Mouse (Mus musculus) hindbrain, embryonic 12.5 days (tissue): ENCODE measurements around the gene Gm5294. TPM values are rescaled to one million over a fixed set of nuclear protein-coding genes. Genes with fewer than 3 reads are reported as not detected.

Experiments
- ATAC-seq: fragments of 200-750 bp; cut with Nextera tagmentation; 2 replicates; pipeline ENCODE4 v1.8.0; 2017; ENCODE audit warnings: moderate TSS enrichment; ENCODE audit not compliant: low FRiP score
- H3K27ac ChIP-seq: fragments of 300-500 bp; sonication (generic); 2 replicates; pipeline ENCODE4 v1.5.1; 2016; ENCODE audit warnings: mild to moderate bottlenecking
- H3K27me3 ChIP-seq: fragments of 300-500 bp; sonication (generic); 2 replicates; pipeline ENCODE4 v1.6.1; 2016; ENCODE audit warnings: mild to moderate bottlenecking
- H3K36me3 ChIP-seq: fragments of 300-500 bp; sonication (generic); 2 replicates; pipeline ENCODE4 v1.6.1; 2016; ENCODE audit warnings: mild to moderate bottlenecking
- H3K4me1 ChIP-seq: fragments of 300-500 bp; sonication (generic); 2 replicates; pipeline ENCODE4 v1.6.1; 2016
- H3K4me2 ChIP-seq: fragments of 300-500 bp; sonication (generic); replicated peaks from 2 replicates; pipeline ENCODE4 v1.6.1; 2016; ENCODE audit warnings: mild to moderate bottlenecking
- H3K4me3 ChIP-seq: fragments of 300-500 bp; sonication (generic); 2 replicates; pipeline ENCODE4 v1.5.1; 2016; ENCODE audit warnings: mild to moderate bottlenecking
- H3K9ac ChIP-seq: fragments of 300-500 bp; sonication (generic); 2 replicates; pipeline ENCODE4 v1.6.1; 2016; ENCODE audit warnings: mild to moderate bottlenecking, moderate library complexity
- H3K9me3 ChIP-seq: fragments of 300-500 bp; sonication (generic); replicated peaks from 2 replicates; pipeline ENCODE4 v1.6.1; 2016; ENCODE audit warnings: mild to moderate bottlenecking
- WGBS: fragments of 180-500 bp; shearing (Covaris S2); methylation state at CpG from one replicate; pipeline ENCODE4 v1.1.7; 2016; 5-methylcytosine and 5-hydroxymethylcytosine counted together
- polyA plus RNA-seq: library from polyadenylated mRNA; unstranded; fragments of >200 nt; fragmentation: Nextera tagmentation; extraction: Ambion mirVana; gene quantifications from 2 replicates; pipeline ENCODE4 v1.2.1, GENCODE M21; 2016

Gm5294 gene
- polyA plus RNA-seq, 1 experiment from 2014 or later = 0.46 TPM

GRCm38 (mm10) chr5:138850462-138850844 lies 30.6 kb downstream of the Gm5294 start:
- H3K4me1 ChIP-seq = peaks cover 4% of the 10 kb centered on the region; the same call in 1 of the 2 replicates
- H3K27ac ChIP-seq = no peak overlapping the region
- H3K4me3 ChIP-seq = no peak overlapping the region
- 0 out of 2 replicates have a peak, but pooled peaks cover 7% of the 10 kb centered on the region for H3K27me3 ChIP-seq
- H3K4me2 ChIP-seq = no peak overlapping the region
- H3K9ac ChIP-seq = no peak overlapping the region
- ATAC-seq = no peak
- H3K9me3 ChIP-seq = no peaks in the 10 kb centered on the region
- H3K36me3 ChIP-seq = no peaks in the 10 kb centered on the region
- 86% methylated on average over 5 of the region's 5 CpGs for WGBS

- no peak for ATAC-seq
- 0 out of 2 replicates have a peak, but pooled peaks cover 7% of the 10 kb centered on the region for H3K27me3 ChIP-seq
- H3K9ac ChIP-seq = no peak overlapping the region
- WGBS = 96% methylated on average over 5 of the region's 5 CpGs
- no peak overlapping the region for H3K4me3 ChIP-seq
- H3K4me2 ChIP-seq = no peak overlapping the region
- H3K36me3 ChIP-seq = no peaks in the 10 kb centered on the region
- H3K4me1 ChIP-seq = peaks cover 4% of the 10 kb centered on the region; the same call in 1 of the 2 replicates
- no peak overlapping the region for H3K27ac ChIP-seq
- no peaks in the 10 kb centered on the region for H3K9me3 ChIP-seq
Observed at GRCm38 (mm10) chr5:138851296-138851780, 31.5 kb downstream of the Gm5294 start.

- peaks cover 4% of the 10 kb centered on the region; the same call in 1 of the 2 replicates for H3K4me1 ChIP-seq
- WGBS = 67% methylated on average over 4 of the region's 4 CpGs
Observed at GRCm38 (mm10) chr5:138852151-138852550, 32.3 kb downstream of the Gm5294 start.

GRCm38 (mm10) chr5:138853349-138853748 lies 33.5 kb downstream of the Gm5294 start:
- H3K4me2 ChIP-seq = no peak overlapping the region
- no peak for ATAC-seq
- no peaks in the 10 kb centered on the region for H3K9me3 ChIP-seq
- no peaks in the 10 kb centered on the region for H3K4me1 ChIP-seq
- no peaks in the 10 kb centered on the region for H3K27me3 ChIP-seq
- no peak overlapping the region for H3K27ac ChIP-seq
- WGBS = 72% methylated on average over 2 of the region's 2 CpGs
- H3K36me3 ChIP-seq = no peaks in the 10 kb centered on the region
- no peak overlapping the region for H3K4me3 ChIP-seq
- H3K9ac ChIP-seq = no peak overlapping the region

More at GRCm38 (mm10) chr5:138852151-138852550, 32.3 kb downstream of the Gm5294 start:
- Histone ChIP-seq H3K36me3 (no peaks in the 10 kb centered on the region), H3K9me3 (no peaks in the 10 kb centered on the region), H3K9ac (no peak overlapping the region), H3K4me2 (no peak overlapping the region), H3K27me3 (0 out of 2 replicates have a peak, but pooled peaks cover under 1% of the 10 kb centered on the region), H3K27ac (no peak overlapping the region), H3K4me3 (no peak overlapping the region)
- ATAC-seq = no peak

- H3K4me2 ChIP-seq = no peak overlapping the region
Observed at GRCm38 (mm10) chr5:138857010-138857617, 37.2 kb downstream of the Gm5294 start.

GRCm38 (mm10) chr5:138857811-138858251 lies 38.0 kb downstream of the Gm5294 start:
- WGBS = 62% methylated on average over 13 of the region's 13 CpGs
- no peaks in the 10 kb centered on the region for H3K9me3 ChIP-seq
- H3K9ac ChIP-seq = no peak overlapping the region
- H3K4me1 ChIP-seq = no peaks in the 10 kb centered on the region
- no peaks in the 10 kb centered on the region for H3K27me3 ChIP-seq
- no peak overlapping the region for H3K27ac ChIP-seq
- H3K36me3 ChIP-seq = no peaks in the 10 kb centered on the region
- ATAC-seq = no peak
- no peak overlapping the region for H3K4me3 ChIP-seq
- no peak overlapping the region for H3K4me2 ChIP-seq

More at GRCm38 (mm10) chr5:138857010-138857617, 37.2 kb downstream of the Gm5294 start:
- no peak overlapping the region for H3K9ac ChIP-seq
- no peak overlapping the region for H3K4me3 ChIP-seq
- H3K27me3 ChIP-seq = no peaks in the 10 kb centered on the region
- H3K36me3 ChIP-seq = no peaks in the 10 kb centered on the region
- no peak overlapping the region for H3K27ac ChIP-seq
- no peaks in the 10 kb centered on the region for H3K9me3 ChIP-seq
- 38% methylated on average over 9 of the region's 9 CpGs for WGBS
- H3K4me1 ChIP-seq = no peaks in the 10 kb centered on the region
- peak; percentile 56 for ATAC-seq

GRCm38 (mm10) chr5:138863681-138864146 lies 43.8 kb downstream of the Gm5294 start:
- no peak for ATAC-seq

GRCm38 (mm10) chr5:138864166-138864565 lies 44.3 kb downstream of the Gm5294 start:
- no peak overlapping the region for H3K27ac ChIP-seq
- H3K27me3 ChIP-seq = no peaks in the 10 kb centered on the region
- no peak overlapping the region for H3K4me3 ChIP-seq
- H3K36me3 ChIP-seq = no peaks in the 10 kb centered on the region
- no peak overlapping the region for H3K4me2 ChIP-seq
- no peak overlapping the region for H3K9ac ChIP-seq
- no peak for ATAC-seq
- H3K9me3 ChIP-seq = no peaks in the 10 kb centered on the region
- H3K4me1 ChIP-seq = peaks cover 5% of the 10 kb centered on the region; the same call in 1 of the 2 replicates

More at GRCm38 (mm10) chr5:138863681-138864146, 43.8 kb downstream of the Gm5294 start:
- Histone ChIP-seq H3K27me3 (no peaks in the 10 kb centered on the region), H3K4me1 (peaks cover 5% of the 10 kb centered on the region; the same call in 1 of the 2 replicates), H3K36me3 (no peaks in the 10 kb centered on the region), H3K4me3 (no peak overlapping the region), H3K9ac (no peak overlapping the region), H3K27ac (no peak overlapping the region), H3K4me2 (no peak overlapping the region), H3K9me3 (no peaks in the 10 kb centered on the region)
- WGBS = 77% methylated on average over 7 of the region's 7 CpGs

GRCm38 (mm10) chr5:138864880-138865279 lies 45.0 kb downstream of the Gm5294 start:
- ATAC-seq = no peak
- H3K4me3 ChIP-seq = no peak overlapping the region
- H3K27me3 ChIP-seq = no peaks in the 10 kb centered on the region
- no peaks in the 10 kb centered on the region for H3K36me3 ChIP-seq
- H3K4me2 ChIP-seq = no peak overlapping the region
- WGBS = 45% methylated on average over 7 of the region's 7 CpGs
- H3K4me1 ChIP-seq = peaks cover 5% of the 10 kb centered on the region; the same call in 1 of the 2 replicates
- H3K9me3 ChIP-seq = no peaks in the 10 kb centered on the region
- H3K9ac ChIP-seq = no peak overlapping the region
- H3K27ac ChIP-seq = no peak overlapping the region

- no peaks in the 10 kb centered on the region for H3K36me3 ChIP-seq
- H3K9ac ChIP-seq = no peak overlapping the region
- H3K27me3 ChIP-seq = no peaks in the 10 kb centered on the region
- WGBS = 66% methylated on average over 4 of the region's 4 CpGs
- H3K4me3 ChIP-seq = no peak overlapping the region
- ATAC-seq = no peak
- peaks cover 5% of the 10 kb centered on the region; the same call in 1 of the 2 replicates for H3K4me1 ChIP-seq
- no peaks in the 10 kb centered on the region for H3K9me3 ChIP-seq
- H3K27ac ChIP-seq = no peak overlapping the region
- no peak overlapping the region for H3K4me2 ChIP-seq
Observed at GRCm38 (mm10) chr5:138865637-138866036, 45.8 kb downstream of the Gm5294 start.
